Mouse (Mus musculus) lung, adult 2 months (tissue): ENCODE data around the gene Ocm. TPM values are rescaled to one million over a fixed set of nuclear protein-coding genes. Genes with fewer than 3 reads are reported as not detected.

Experiments used
- DNase-seq: peaks from one replicate; pipeline ENCODE4 v3.0.0; 2022
- H3K4me1 ChIP-seq: fragments of 200-500 bp; 2 replicates; pipeline ENCODE4 v1.6.1; 2011; ENCODE audit warnings: low read length; ENCODE audit not compliant: control insufficient read depth, insufficient read depth
- H3K4me3 ChIP-seq: fragments of 200-500 bp; replicated peaks from 2 replicates; pipeline ENCODE3; 2011; ENCODE audit warnings: low read depth, mild to moderate bottlenecking, control low read depth, low read length; ENCODE audit errors: extremely low read depth
- CTCF ChIP-seq: fragments of 200-500 bp; IDR thresholded peaks from 2 replicates; pipeline ENCODE4 v1.5.1; 2011; ENCODE audit warnings: mild to moderate bottlenecking, low read length, control low read depth; ENCODE audit not compliant: insufficient read depth
- POLR2A ChIP-seq: fragments of 200-500 bp; IDR thresholded peaks from 2 replicates; pipeline ENCODE4 v1.6.1; 2011; ENCODE audit warnings: low read depth, mild to moderate bottlenecking, control low read depth, low read length, borderline replicate concordance; ENCODE audit errors: extremely low read depth
- WGBS: fragments of 180-500 bp; shearing (Covaris S2); methylation state at CpG from one replicate; pipeline ENCODE4 v1.1.7; 2018; 5-methylcytosine and 5-hydroxymethylcytosine counted together
- polyA plus RNA-seq: library from polyadenylated mRNA; depleted of rRNA; stranded (reverse); fragments of >200 nt; gene quantifications from 2 replicates; pipeline ENCODE4 v1.2.3, GENCODE M21; 2012

Ocm gene
- polyA plus RNA-seq, 1 experiment = not detected

DNA sequence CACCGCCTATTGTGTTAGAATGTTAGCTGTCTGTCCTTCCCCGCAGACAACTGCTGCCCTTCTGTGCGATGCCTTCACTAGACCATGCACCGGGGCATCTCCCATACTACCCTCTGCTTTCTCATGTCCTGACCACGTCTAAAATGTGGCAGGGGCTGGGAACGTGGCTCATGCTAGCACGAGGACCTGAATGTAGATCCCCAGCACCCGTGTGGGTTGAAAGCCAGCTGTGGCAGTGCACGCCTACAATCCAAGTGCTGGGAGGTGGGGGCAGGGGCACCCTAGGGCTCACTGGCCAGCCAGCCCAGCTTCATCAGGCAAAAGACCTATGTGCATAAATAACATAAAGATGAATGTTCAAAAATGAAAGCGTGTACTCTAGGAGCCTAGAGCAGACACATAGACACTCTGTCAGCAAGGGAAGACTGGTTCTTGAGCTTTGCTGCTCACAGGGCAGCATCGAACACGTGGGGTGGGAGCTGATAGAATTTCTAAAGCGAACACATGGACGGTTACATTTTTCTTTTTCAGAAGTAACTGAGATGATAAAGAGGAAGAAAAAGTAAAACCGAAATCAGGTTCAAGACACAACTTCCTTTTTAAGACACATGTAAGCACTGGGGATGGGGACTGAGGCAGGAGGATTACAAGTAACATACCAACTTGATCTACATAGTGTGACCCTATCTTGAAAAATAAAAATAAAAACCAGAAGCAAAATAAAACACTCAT lies 23.8 kb downstream of the Ocm start:
- no peaks in the 10 kb centered on the region for H3K4me1 ChIP-seq
- 82% methylated on average over 15 of the region's 15 CpGs for WGBS
- no peak overlapping the region for H3K4me3 ChIP-seq
- DNase-seq = no peak
- TF ChIP-seq POLR2A = no peak
- TF ChIP-seq CTCF = no peak

DNA sequence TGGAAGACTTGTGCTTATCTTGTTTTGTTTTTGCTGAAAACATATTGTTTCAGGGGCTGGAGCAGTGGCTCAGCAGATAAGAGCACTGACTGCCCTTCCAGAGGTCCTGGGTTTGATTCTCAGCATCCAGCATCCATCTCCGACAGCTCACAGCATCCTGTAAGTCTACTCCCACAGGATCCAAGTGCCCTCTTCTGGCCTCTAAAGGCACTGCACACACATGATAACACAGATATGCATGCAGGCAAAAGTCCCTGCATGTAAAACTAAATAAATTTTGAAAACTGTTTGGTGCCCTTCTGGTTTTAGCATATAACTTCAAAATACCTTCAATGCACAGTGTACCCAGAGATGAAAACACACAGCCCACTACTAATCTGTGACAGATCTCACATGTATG lies 27.1 kb downstream of the Ocm start:
- H3K4me3 ChIP-seq = no peak overlapping the region
- WGBS = 79% methylated on average over 1 of the region's 1 CpGs
- TF ChIP-seq CTCF = no peak; the same call in 1 of the 2 replicates
- TF ChIP-seq POLR2A = no peak
- H3K4me1 ChIP-seq = no peaks in the 10 kb centered on the region
- DNase-seq = no peak

DNA sequence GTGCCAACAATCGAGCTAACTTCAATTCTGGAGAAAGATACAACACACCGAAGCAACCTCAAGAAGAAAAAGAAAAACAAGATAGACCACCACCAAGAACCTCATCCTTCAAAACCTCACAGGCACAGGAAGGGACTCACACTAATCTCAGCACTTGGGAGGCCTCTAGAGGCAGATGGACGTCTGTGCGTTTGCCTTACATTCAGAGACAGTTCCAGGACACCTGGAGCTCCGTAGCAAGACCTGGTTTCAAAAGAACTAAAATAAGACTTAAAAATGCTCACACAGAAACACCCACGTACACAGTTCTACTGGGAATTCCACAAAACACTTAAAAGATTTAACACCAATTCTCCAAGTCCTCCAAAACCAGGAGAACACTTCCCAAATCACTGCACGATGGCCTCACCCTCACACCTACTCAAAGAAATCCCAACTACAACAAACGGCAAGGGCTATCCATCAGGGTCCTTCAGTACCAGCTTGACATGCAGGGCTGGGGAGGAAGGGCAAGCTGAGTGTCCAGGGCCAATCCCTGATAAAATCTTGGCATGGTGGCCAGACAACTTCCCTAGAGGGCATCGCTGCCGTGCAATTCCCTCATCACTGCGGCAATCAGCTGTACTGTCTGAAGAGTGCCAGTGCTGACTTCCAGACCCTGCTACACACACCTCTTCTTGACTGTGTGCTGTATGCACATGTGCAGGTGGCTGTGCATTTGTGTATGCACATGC lies 31.7 kb downstream of the Ocm start:
- no peak for DNase-seq
- peak; percentile 22; the same call in 1 of the 2 replicates for TF ChIP-seq CTCF
- TF ChIP-seq POLR2A = no peak
- WGBS = 54% methylated on average over 11 of the region's 11 CpGs
- H3K4me1 ChIP-seq = no peaks in the 10 kb centered on the region; the same call in 1 of the 2 replicates
- no peak overlapping the region for H3K4me3 ChIP-seq

DNA sequence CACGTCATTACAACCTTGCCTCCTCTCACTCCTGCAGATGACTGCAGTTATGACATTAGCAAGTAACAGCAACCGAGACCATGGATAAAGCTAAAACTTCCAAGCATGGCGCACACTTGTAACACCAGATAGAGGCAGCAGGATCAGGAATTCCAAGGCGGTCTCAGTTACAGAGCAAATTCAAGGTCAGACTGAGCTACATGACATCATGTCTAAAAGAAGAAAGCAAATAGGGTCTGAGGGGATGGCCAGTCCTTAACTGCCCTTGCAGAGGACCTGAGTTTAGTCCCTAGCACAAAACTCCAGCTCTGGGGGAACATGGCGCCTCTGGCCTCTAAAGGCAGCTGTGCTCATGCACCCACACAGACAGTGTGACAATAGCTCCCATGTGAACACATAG lies 32.6 kb downstream of the Ocm start:
- DNase-seq = peak; percentile 15
- WGBS = 85% methylated on average over 5 of the region's 5 CpGs
- no peaks in the 10 kb centered on the region; the same call in 1 of the 2 replicates for H3K4me1 ChIP-seq
- no peak for TF ChIP-seq CTCF
- TF ChIP-seq POLR2A = no peak
- no peak overlapping the region for H3K4me3 ChIP-seq

DNA sequence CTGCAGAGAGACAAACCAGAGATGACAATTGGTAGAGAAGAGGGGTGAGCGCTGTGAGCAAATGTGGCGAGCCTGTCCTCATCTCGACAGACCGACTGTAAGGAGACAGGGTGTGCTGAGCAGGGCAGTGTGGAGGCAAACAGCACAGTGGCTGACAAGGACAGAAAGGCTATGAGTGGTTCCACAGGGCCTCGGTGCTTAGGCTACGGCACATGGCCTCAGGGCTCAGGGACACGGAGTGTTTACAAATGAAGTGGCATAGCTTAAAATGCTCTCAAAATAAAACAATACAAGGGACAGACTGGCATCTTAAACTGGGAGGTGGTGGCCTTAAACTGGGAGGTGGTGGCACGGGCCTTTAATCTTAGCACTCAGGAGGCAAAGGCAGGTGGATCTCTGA lies 33.2 kb downstream of the Ocm start:
- DNase-seq = no peak
- 74% methylated on average over 8 of the region's 8 CpGs for WGBS
- Histone ChIP-seq H3K4me3 (no peak overlapping the region), H3K4me1 (no peaks in the 10 kb centered on the region; the same call in 1 of the 2 replicates)
- TF ChIP-seq POLR2A = no peak
- TF ChIP-seq CTCF = no peak

DNA sequence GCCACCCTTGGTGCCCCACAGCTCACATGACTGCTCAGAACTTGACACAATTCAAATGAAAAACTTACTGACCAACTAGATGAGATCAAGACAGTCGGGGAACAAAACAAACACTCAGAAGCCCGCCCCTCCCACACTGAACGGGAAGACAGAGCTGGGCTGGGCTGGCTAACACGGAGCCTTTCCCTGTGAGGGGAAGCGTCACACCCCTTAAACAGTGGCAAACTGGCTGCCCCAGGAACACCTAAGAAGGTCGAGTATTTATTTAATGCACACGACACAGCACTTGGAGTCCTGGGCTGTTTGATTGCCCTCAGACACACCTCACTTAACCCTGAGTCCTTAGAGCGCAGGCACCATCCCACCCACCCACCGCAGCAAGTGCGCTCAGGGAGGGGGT lies 33.8 kb downstream of the Ocm start:
- Histone ChIP-seq H3K4me1 (no peaks in the 10 kb centered on the region; the same call in 1 of the 2 replicates), H3K4me3 (no peak overlapping the region)
- no peak for TF ChIP-seq POLR2A
- no peak for TF ChIP-seq CTCF
- WGBS = 60% methylated on average over 10 of the region's 10 CpGs
- DNase-seq = peak; percentile 70

DNA sequence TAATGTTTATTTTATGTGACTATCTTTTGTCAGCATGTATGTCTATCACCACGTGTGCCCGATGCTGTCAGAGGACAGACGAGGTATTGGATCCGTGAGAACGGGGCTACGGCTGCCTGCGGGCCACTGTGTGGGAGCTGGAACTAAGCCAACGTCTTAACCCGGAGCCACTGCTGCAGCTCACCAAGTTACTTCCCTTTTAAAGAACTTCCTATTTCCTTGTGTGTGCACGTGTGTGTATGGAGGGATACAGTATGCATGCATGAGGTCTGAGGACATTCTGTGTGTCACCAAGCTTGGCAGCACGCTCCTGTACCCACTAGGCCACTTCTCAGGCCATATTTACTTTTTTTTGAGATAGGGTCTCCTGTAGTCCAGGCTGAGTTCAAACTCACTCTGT lies 36.4 kb downstream of the Ocm start:
- 48% methylated on average over 11 of the region's 11 CpGs for WGBS
- no peaks in the 10 kb centered on the region; the same call in 1 of the 2 replicates for H3K4me1 ChIP-seq
- DNase-seq = no peak
- TF ChIP-seq CTCF (no peak), POLR2A (no peak)
- no peak overlapping the region for H3K4me3 ChIP-seq

DNA sequence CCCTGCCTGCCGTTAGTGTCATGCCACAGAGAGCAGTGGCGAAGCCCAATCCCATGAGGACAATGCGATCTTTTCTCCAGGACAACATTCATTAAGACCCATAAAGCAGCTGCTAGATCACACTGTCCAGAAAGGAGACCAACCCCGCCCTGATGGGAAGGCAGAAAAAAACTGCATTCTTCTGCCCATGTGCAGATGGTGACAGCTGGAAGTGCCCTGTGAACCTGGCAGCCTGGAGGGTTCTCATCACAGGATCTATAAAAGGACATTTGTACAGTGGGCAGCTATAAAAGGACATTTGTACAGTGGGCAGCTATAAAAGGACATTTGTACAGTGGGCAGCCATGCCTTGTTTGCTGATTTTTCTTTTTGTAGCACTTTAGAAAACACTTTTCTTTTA lies 37.4 kb downstream of the Ocm start:
- TF ChIP-seq POLR2A = no peak
- TF ChIP-seq CTCF = no peak
- no peak overlapping the region for H3K4me3 ChIP-seq
- DNase-seq = no peak
- H3K4me1 ChIP-seq = no peaks in the 10 kb centered on the region; the same call in 1 of the 2 replicates
- WGBS = 84% methylated on average over 4 of the region's 4 CpGs

DNA sequence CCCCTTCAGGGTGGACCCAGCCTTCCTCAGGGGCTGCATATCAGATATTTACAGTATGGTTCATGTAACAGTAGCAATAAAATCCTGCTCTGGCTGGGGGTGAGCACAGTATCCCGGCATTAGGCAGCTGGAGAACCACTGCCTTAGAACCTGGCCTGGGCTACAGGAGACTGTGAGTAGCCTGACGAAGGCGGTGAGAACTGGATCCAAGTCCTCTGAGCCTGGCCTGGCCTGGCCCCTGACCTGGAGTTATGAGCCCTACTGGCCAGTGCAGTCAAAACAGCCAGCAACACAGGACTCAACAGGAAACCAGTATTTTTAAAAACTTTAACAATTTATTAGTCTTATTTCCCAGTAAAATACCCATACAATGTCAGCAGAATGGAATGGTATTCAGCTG lies 38.9 kb downstream of the Ocm start:
- WGBS = 91% methylated on average over 3 of the region's 3 CpGs
- H3K4me3 ChIP-seq = no peak overlapping the region
- no peak for DNase-seq
- H3K4me1 ChIP-seq = no peaks in the 10 kb centered on the region
- TF ChIP-seq POLR2A (no peak), CTCF (no peak)

DNA sequence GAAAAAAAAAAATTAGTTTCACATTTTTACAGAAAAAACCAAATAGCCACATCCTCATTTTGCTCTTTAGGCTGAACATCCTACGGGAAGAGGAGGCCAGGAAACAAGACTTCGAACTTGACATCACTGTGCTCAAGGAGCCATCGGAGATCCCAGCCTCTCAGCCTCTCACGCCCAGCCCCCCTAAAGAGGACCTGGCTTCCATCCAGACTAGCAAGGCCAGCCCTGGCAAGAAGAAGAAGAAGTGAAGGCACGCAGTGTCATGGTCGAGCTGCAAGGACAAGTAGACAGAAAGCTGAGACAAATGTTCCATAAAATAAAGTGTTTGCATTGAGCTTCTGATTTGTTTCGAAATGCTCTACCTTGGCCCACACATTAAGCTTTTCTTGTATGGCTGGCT lies 41.1 kb downstream of the Ocm start:
- TF ChIP-seq CTCF = no peak
- TF ChIP-seq POLR2A = no peak
- no peak overlapping the region for H3K4me3 ChIP-seq
- WGBS = 66% methylated on average over 7 of the region's 7 CpGs
- no peak for DNase-seq
- H3K4me1 ChIP-seq = no peaks in the 10 kb centered on the region
